Mouse (Mus musculus): ENCODE data around the gene Snx27. TPM values are rescaled to one million over a fixed set of nuclear protein-coding genes. Genes with fewer than 3 reads are reported as not detected.

Snx27 gene
- total and polyA plus RNA-seq, 3 experiments: 36.9 to 123 (median 45.4) TPM

DNA sequence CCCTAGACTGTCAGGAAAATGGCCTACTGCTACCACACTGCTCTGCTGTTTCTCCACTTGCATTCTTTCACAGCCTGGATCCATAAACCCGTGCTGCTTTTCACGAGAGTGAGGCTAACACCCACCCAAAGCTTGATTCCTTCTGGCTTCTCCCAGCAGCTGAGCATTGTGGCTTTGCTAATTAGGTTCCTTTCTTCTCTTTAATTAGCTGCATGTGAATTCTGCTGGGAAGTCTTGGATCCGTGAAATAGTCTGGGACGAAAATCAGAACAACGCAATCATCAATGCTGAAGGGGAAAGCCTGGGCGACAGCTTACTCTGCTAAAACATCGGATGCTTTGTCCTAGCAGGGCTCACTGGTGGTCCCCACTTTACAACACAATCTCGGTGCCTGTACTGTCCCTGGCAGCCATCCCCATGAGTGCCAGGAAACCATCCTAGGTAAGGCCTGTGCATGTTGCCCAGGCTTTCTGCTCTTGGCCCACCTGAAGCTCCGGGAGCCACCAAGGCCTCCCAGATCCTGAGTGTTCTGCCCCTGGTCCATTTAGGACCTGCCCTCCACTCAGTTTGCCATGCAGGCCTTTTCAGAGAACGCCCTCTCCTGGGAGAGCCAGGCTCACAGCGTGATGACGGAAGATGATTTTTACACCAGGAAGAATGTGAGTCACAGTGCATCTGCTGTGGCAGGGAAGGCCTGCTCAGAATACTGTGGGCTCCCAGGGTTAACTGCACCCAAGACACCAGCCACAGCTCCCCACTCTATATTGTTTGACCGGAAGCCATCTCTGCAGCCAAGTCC, 116.7 kb downstream of the Snx27 start:
- Histone ChIP-seq H3K9me3 (replicated peaks; ENCODE audit: insufficient read depth, low read length) (no peaks in the 10 kb centered on the region), H3K27ac (ENCODE audit: control insufficient read depth, low read depth, low read length) (no peak overlapping the region), H3K36me3 (ENCODE audit: control insufficient read depth in 1 of 2, insufficient read depth in 2 of 2, low read length in 2 of 2) (no peaks in the 10 kb centered on the region), H3K27me3 (ENCODE audit: control insufficient read depth in 1 of 2, insufficient read depth in 2 of 2, low read length in 2 of 2) (no peaks in the 10 kb centered on the region; a peak in 1 of 4 replicates), H3K4me1 (ENCODE audit: control insufficient read depth in 1 of 2, insufficient read depth in 2 of 2, low read length in 2 of 2) (0 out of 4 replicates have a peak, but pooled peaks cover 0 to 4% of the 10 kb centered on the region in 2 experiments), H3K9ac (ENCODE audit: control insufficient read depth, low read depth, low read length, poor library complexity, severe bottlenecking) (no peak overlapping the region), H3K4me3 (ENCODE audit: control insufficient read depth in 1 of 2, insufficient read depth in 1 of 2, low read depth in 2 of 2, low read length in 2 of 2) (no peak overlapping the region), H3K79me2 (ENCODE audit: control insufficient read depth, insufficient read depth, low read length, poor library complexity) (no peaks in the 10 kb centered on the region)
- no peak for DNase-seq (ENCODE audit: low read depth, low spot score)
- TF ChIP-seq POLR2A (IDR thresholded peaks at IDR 0.05; ENCODE audit: control insufficient read depth in 1 of 2, insufficient read depth in 1 of 2, low read depth in 1 of 2, low read length in 2 of 2, poor library complexity in 1 of 2) (no peak), RAD21 (IDR thresholded peaks at IDR 0.05; ENCODE audit: low read depth, low read length) (no peak), KAT2A (conservative IDR thresholded peaks at IDR 0.05; ENCODE audit: low read depth, low read length) (no peak), MYB (IDR thresholded peaks at IDR 0.05; ENCODE audit: low read depth, low read length) (no peak), SMC3 (IDR thresholded peaks at IDR 0.05; ENCODE audit: low read depth, low read length) (no peak), UBTF (IDR thresholded peaks at IDR 0.05; ENCODE audit: borderline replicate concordance, insufficient read depth, low read depth, low read length) (no peak), ZC3H11A (IDR thresholded peaks at IDR 0.05; ENCODE audit: low read depth, low read length) (no peak), RCOR1 (IDR thresholded peaks at IDR 0.05; ENCODE audit: low read depth, low read length) (no peak), TAL1 (IDR thresholded peaks at IDR 0.05; ENCODE audit: low read length) (no peak), GABPA (IDR thresholded peaks at IDR 0.05; ENCODE audit: low read depth, low read length) (no peak), TBP (IDR thresholded peaks at IDR 0.05; ENCODE audit: low read depth, low read length) (no peak), CTCF (IDR thresholded peaks at IDR 0.05 in 2 of 3, conservative IDR thresholded peaks at IDR 0.05 in 1 of 3; ENCODE audit: control insufficient read depth in 1 of 3, insufficient read depth in 1 of 3, low read depth in 2 of 3, low read length in 3 of 3, poor library complexity in 1 of 3, severe bottlenecking in 1 of 3) (no peak), TCF12 (IDR thresholded peaks at IDR 0.05; ENCODE audit: low read depth, low read length) (no peak)

- Histone ChIP-seq H3K4me1 (ENCODE audit: control insufficient read depth in 1 of 2, insufficient read depth in 2 of 2, low read length in 2 of 2) (0 out of 4 replicates have a peak, but pooled peaks cover 0 to 2% of the 10 kb centered on the region in 2 experiments), H3K36me3 (ENCODE audit: control insufficient read depth in 1 of 2, insufficient read depth in 2 of 2, low read length in 2 of 2) (no peaks in the 10 kb centered on the region), H3K79me2 (ENCODE audit: control insufficient read depth, insufficient read depth, low read length, poor library complexity) (no peaks in the 10 kb centered on the region), H3K9ac (ENCODE audit: control insufficient read depth, low read depth, low read length, poor library complexity, severe bottlenecking) (no peak overlapping the region), H3K4me3 (ENCODE audit: control insufficient read depth in 1 of 2, insufficient read depth in 1 of 2, low read depth in 2 of 2, low read length in 2 of 2) (no peak overlapping the region), H3K27ac (ENCODE audit: control insufficient read depth, low read depth, low read length) (no peak overlapping the region), H3K27me3 (ENCODE audit: control insufficient read depth in 1 of 2, insufficient read depth in 2 of 2, low read length in 2 of 2) (no peaks in the 10 kb centered on the region; a peak in 1 of 4 replicates), H3K9me3 (replicated peaks; ENCODE audit: insufficient read depth, low read length) (no peaks in the 10 kb centered on the region)
- no peak for DNase-seq (ENCODE audit: low read depth, low spot score)
- no peak for TF ChIP-seq GATA1 (IDR thresholded peaks at IDR 0.05; ENCODE audit: low read depth, low read length)
- no peak for TF ChIP-seq POLR2A (IDR thresholded peaks at IDR 0.05; ENCODE audit: control insufficient read depth in 1 of 2, insufficient read depth in 1 of 2, low read depth in 1 of 2, low read length in 2 of 2, poor library complexity in 1 of 2)
- TF ChIP-seq SIN3A (IDR thresholded peaks at IDR 0.05; ENCODE audit: low read length): no peak
- TF ChIP-seq ZNF384 (IDR thresholded peaks at IDR 0.05; ENCODE audit: low read depth, low read length): no peak
- no peak for TF ChIP-seq MEF2A (IDR thresholded peaks at IDR 0.05; ENCODE audit: extremely low read depth, insufficient replicate concordance, low read depth, low read length, poor library complexity, severe bottlenecking)
- TF ChIP-seq EP300 (IDR thresholded peaks at IDR 0.05; ENCODE audit: low read depth in 1 of 2, low read length in 2 of 2): no peak
- TF ChIP-seq MAZ (IDR thresholded peaks at IDR 0.05; ENCODE audit: low read depth, low read length): no peak
- no peak for TF ChIP-seq JUND (IDR thresholded peaks at IDR 0.05; ENCODE audit: low read depth, low read length)
- TF ChIP-seq ZKSCAN1 (IDR thresholded peaks at IDR 0.05; ENCODE audit: low read depth, low read length): no peak
Observed at GRCm38 (mm10) chr3:94463926-94464578, 118.5 kb downstream of the Snx27 start.

All from MEL (cell line).